Mouse (Mus musculus) midbrain, embryonic 15.5 days (tissue): ENCODE data around the gene Cdpf1. TPM values are rescaled to one million over a fixed set of nuclear protein-coding genes. Genes with fewer than 3 reads are reported as not detected.

ENCODE experiments used
- ATAC-seq: fragments of 200-750 bp; cut with Nextera tagmentation; replicated peaks from 2 replicates; pipeline ENCODE4 v1.8.0; 2017; ENCODE audit warnings: moderate TSS enrichment
- H3K27ac ChIP-seq: fragments of 300-500 bp; sonication (generic); 2 replicates; pipeline ENCODE4 v1.5.1; 2015; ENCODE audit warnings: mild to moderate bottlenecking, inconsistent platforms
- H3K27me3 ChIP-seq: fragments of 300-500 bp; sonication (generic); replicated peaks from 2 replicates; pipeline ENCODE4 v1.6.1; 2015; ENCODE audit warnings: inconsistent platforms
- H3K36me3 ChIP-seq: fragments of 300-500 bp; sonication (generic); replicated peaks from 2 replicates; pipeline ENCODE4 v1.6.1; 2015; ENCODE audit warnings: inconsistent platforms
- H3K4me1 ChIP-seq: fragments of 300-500 bp; sonication (generic); 2 replicates; pipeline ENCODE4 v1.6.1; 2015; ENCODE audit warnings: inconsistent platforms
- H3K4me2 ChIP-seq: fragments of 300-500 bp; sonication (generic); 2 replicates; pipeline ENCODE4 v1.6.1; 2015; ENCODE audit warnings: inconsistent platforms, mild to moderate bottlenecking, moderate library complexity
- H3K4me3 ChIP-seq: fragments of 300-500 bp; sonication (generic); 2 replicates; pipeline ENCODE4 v1.5.1; 2015; ENCODE audit warnings: mild to moderate bottlenecking, inconsistent platforms
- H3K9ac ChIP-seq: fragments of 300-500 bp; sonication (generic); 2 replicates; pipeline ENCODE4 v1.6.1; 2015; ENCODE audit warnings: mild to moderate bottlenecking, inconsistent platforms
- H3K9me3 ChIP-seq: fragments of 300-500 bp; sonication (generic); 2 replicates; pipeline ENCODE4 v1.6.1; 2016; ENCODE audit warnings: inconsistent platforms
- WGBS: fragments of 180-500 bp; shearing (Covaris S2); methylation state at CpG from one replicate; pipeline ENCODE4 v1.1.7; 2015; ENCODE audit warnings: mixed read lengths; 5-methylcytosine and 5-hydroxymethylcytosine counted together
- polyA plus RNA-seq: library from polyadenylated mRNA; unstranded; fragments of >200 nt; fragmentation: Nextera tagmentation; extraction: Ambion mirVana; gene quantifications from 2 replicates; pipeline ENCODE4 v1.2.1, GENCODE M21; 2015

Gene Cdpf1
- polyA plus RNA-seq, 1 experiment from 2014 or later: 21.3 TPM

- H3K36me3 ChIP-seq: no peaks in the 10 kb centered on the region
- ATAC-seq: no peak
- no peak overlapping the region for H3K4me2 ChIP-seq
- H3K27me3 ChIP-seq: no peaks in the 10 kb centered on the region
- H3K27ac ChIP-seq: no peak overlapping the region
- H3K4me3 ChIP-seq: no peak overlapping the region
- 72% methylated on average over 2 of the region's 2 CpGs for WGBS
- H3K9ac ChIP-seq: no peak overlapping the region
- no peaks in the 10 kb centered on the region for H3K9me3 ChIP-seq
- no peaks in the 10 kb centered on the region for H3K4me1 ChIP-seq
These were observed 35.3 kb downstream of the Cdpf1 start for GRCm38 (mm10) chr15:85776241-85776640.

- H3K9ac ChIP-seq: no peak overlapping the region
- no peaks in the 10 kb centered on the region for H3K4me1 ChIP-seq
- H3K27ac ChIP-seq: no peak overlapping the region
- no peak for ATAC-seq
- H3K9me3 ChIP-seq: no peaks in the 10 kb centered on the region
- H3K36me3 ChIP-seq: no peaks in the 10 kb centered on the region
- no peak overlapping the region for H3K4me3 ChIP-seq
- no peak overlapping the region for H3K4me2 ChIP-seq
- WGBS: 85% methylated on average over 7 of the region's 7 CpGs
- H3K27me3 ChIP-seq: no peaks in the 10 kb centered on the region
These were observed 36.5 kb downstream of the Cdpf1 start for GRCm38 (mm10) chr15:85775001-85775400.

- Histone ChIP-seq H3K4me2 (no peak overlapping the region), H3K4me1 (no peaks in the 10 kb centered on the region), H3K27ac (no peak overlapping the region), H3K36me3 (no peaks in the 10 kb centered on the region), H3K9me3 (no peaks in the 10 kb centered on the region), H3K9ac (no peak overlapping the region), H3K4me3 (no peak overlapping the region), H3K27me3 (no peaks in the 10 kb centered on the region)
- 88% methylated on average over 9 of the region's 9 CpGs for WGBS
- no peak for ATAC-seq
These were observed 37.1 kb downstream of the Cdpf1 start for GRCm38 (mm10) chr15:85774419-85774818.

- H3K4me2 ChIP-seq: no peak overlapping the region
- no peaks in the 10 kb centered on the region for H3K27me3 ChIP-seq
- no peak overlapping the region for H3K4me3 ChIP-seq
- ATAC-seq: no peak
- no peaks in the 10 kb centered on the region for H3K36me3 ChIP-seq
- no peaks in the 10 kb centered on the region for H3K9me3 ChIP-seq
- no peak overlapping the region for H3K27ac ChIP-seq
- no peak overlapping the region for H3K9ac ChIP-seq
- WGBS: 83% methylated on average over 11 of the region's 11 CpGs
- H3K4me1 ChIP-seq: no peaks in the 10 kb centered on the region
These were observed 39.3 kb downstream of the Cdpf1 start for GRCm38 (mm10) chr15:85772146-85772740.

- Histone ChIP-seq H3K27me3 (no peaks in the 10 kb centered on the region), H3K4me3 (no peak overlapping the region), H3K4me2 (no peak overlapping the region), H3K36me3 (no peaks in the 10 kb centered on the region), H3K9ac (no peak overlapping the region), H3K9me3 (no peaks in the 10 kb centered on the region), H3K4me1 (no peaks in the 10 kb centered on the region), H3K27ac (no peak overlapping the region)
- no peak for ATAC-seq
- WGBS: 89% methylated on average over 17 of the region's 17 CpGs
These were observed 40.0 kb downstream of the Cdpf1 start for GRCm38 (mm10) chr15:85771306-85772121.

- no peak overlapping the region for H3K27ac ChIP-seq
- WGBS: 94% methylated on average over 8 of the region's 8 CpGs
- no peaks in the 10 kb centered on the region for H3K27me3 ChIP-seq
- H3K4me1 ChIP-seq: no peaks in the 10 kb centered on the region
- H3K9ac ChIP-seq: no peak overlapping the region
- H3K9me3 ChIP-seq: no peaks in the 10 kb centered on the region
- H3K4me3 ChIP-seq: no peak overlapping the region
- no peak overlapping the region for H3K4me2 ChIP-seq
- no peaks in the 10 kb centered on the region for H3K36me3 ChIP-seq
- ATAC-seq: no peak
These were observed 42.5 kb downstream of the Cdpf1 start for GRCm38 (mm10) chr15:85768991-85769390.

- no peaks in the 10 kb centered on the region for H3K9me3 ChIP-seq
- 93% methylated on average over 5 of the region's 5 CpGs for WGBS
These were observed 44.8 kb downstream of the Cdpf1 start for GRCm38 (mm10) chr15:85766677-85767076.

GRCm38 (mm10) chr15:85765022-85765421 is 46.5 kb downstream of the Cdpf1 start:
- Histone ChIP-seq H3K27me3 (no peaks in the 10 kb centered on the region), H3K9ac (no peak overlapping the region), H3K4me1 (no peaks in the 10 kb centered on the region), H3K4me2 (no peak overlapping the region), H3K4me3 (no peak overlapping the region), H3K27ac (no peak overlapping the region), H3K9me3 (no peaks in the 10 kb centered on the region), H3K36me3 (no peaks in the 10 kb centered on the region)
- 55% methylated on average over 3 of the region's 3 CpGs for WGBS
- no peak for ATAC-seq

More at GRCm38 (mm10) chr15:85766677-85767076, 44.8 kb downstream of the Cdpf1 start:
- Histone ChIP-seq H3K4me1 (no peaks in the 10 kb centered on the region), H3K27me3 (no peaks in the 10 kb centered on the region), H3K4me2 (no peak overlapping the region), H3K4me3 (no peak overlapping the region), H3K27ac (no peak overlapping the region), H3K36me3 (no peaks in the 10 kb centered on the region), H3K9ac (no peak overlapping the region)
- ATAC-seq: no peak

GRCm38 (mm10) chr15:85762761-85763160 is 48.7 kb downstream of the Cdpf1 start:
- Histone ChIP-seq H3K4me2 (no peak overlapping the region), H3K9ac (no peak overlapping the region), H3K4me3 (no peak overlapping the region), H3K36me3 (no peaks in the 10 kb centered on the region), H3K4me1 (no peaks in the 10 kb centered on the region), H3K9me3 (no peaks in the 10 kb centered on the region), H3K27ac (no peak overlapping the region), H3K27me3 (no peaks in the 10 kb centered on the region)
- WGBS: 79% methylated on average over 4 of the region's 4 CpGs
- ATAC-seq: no peak

- Histone ChIP-seq H3K4me3 (no peak overlapping the region), H3K27ac (no peak overlapping the region), H3K4me2 (no peak overlapping the region), H3K27me3 (no peaks in the 10 kb centered on the region), H3K36me3 (no peaks in the 10 kb centered on the region), H3K9ac (no peak overlapping the region), H3K4me1 (no peaks in the 10 kb centered on the region), H3K9me3 (no peaks in the 10 kb centered on the region)
- 91% methylated on average over 3 of the region's 3 CpGs for WGBS
- no peak for ATAC-seq
These were observed 53.7 kb downstream of the Cdpf1 start for GRCm38 (mm10) chr15:85757768-85758167.
